Mouse (Mus musculus) forebrain, embryonic 16.5 days (tissue): ENCODE measurements around the gene Hist2h2ab. TPM values are rescaled to one million over a fixed set of nuclear protein-coding genes. Genes with fewer than 3 reads are reported as not detected.
A peak's percentile ranks its signal among the peaks of the same experiment; 100 is the strongest.
"Not testable (repeated sequence)": the region's sequence is repeated elsewhere in the genome, so short reads cannot be mapped to it uniquely, and the experiment has no call there.

ENCODE experiments used
- ATAC-seq: fragments of 200-750 bp; cut with Nextera tagmentation; 2 replicates; pipeline ENCODE4 v1.8.0; 2017; ENCODE audit warnings: mild to moderate bottlenecking, moderate library complexity
- H3K27ac ChIP-seq: fragments of 300-500 bp; sonication (generic); 2 replicates; pipeline ENCODE4 v1.5.1; 2014; ENCODE audit warnings: low read length, control low read depth
- H3K27me3 ChIP-seq: fragments of 300-500 bp; sonication (generic); replicated peaks from 2 replicates; pipeline ENCODE4 v1.6.1; 2014; ENCODE audit warnings: low read length; ENCODE audit not compliant: control insufficient read depth, insufficient read depth
- H3K36me3 ChIP-seq: fragments of 300-500 bp; sonication (generic); 2 replicates; pipeline ENCODE4 v1.6.1; 2014; ENCODE audit not compliant: control insufficient read depth, insufficient read depth
- H3K4me1 ChIP-seq: fragments of 300-500 bp; sonication (generic); replicated peaks from 2 replicates; pipeline ENCODE4 v1.6.1; 2014; ENCODE audit warnings: low read length; ENCODE audit not compliant: control insufficient read depth, insufficient read depth
- H3K4me2 ChIP-seq: fragments of 300-500 bp; sonication (generic); 2 replicates; pipeline ENCODE4 v1.6.1; 2014; ENCODE audit warnings: mild to moderate bottlenecking, low read length, control low read depth
- H3K4me3 ChIP-seq: fragments of 300-500 bp; sonication (generic); replicated peaks from 2 replicates; pipeline ENCODE4 v1.5.1; 2014; ENCODE audit warnings: mild to moderate bottlenecking, low read length, control low read depth
- H3K9ac ChIP-seq: fragments of 300-500 bp; sonication (generic); replicated peaks from 2 replicates; pipeline ENCODE4 v1.6.1; 2014; ENCODE audit warnings: low read depth, low read length, control low read depth
- H3K9me3 ChIP-seq: fragments of 300-500 bp; sonication (generic); 2 replicates; pipeline ENCODE4 v1.6.1; 2016; ENCODE audit warnings: low read length; ENCODE audit not compliant: control insufficient read depth
- WGBS: fragments of 180-500 bp; shearing (Covaris S2); extraction: QIAGEN DNeasy Blood & Tissue Kit; methylation state at CpG from one replicate; pipeline ENCODE4 v1.1.7; 2014; 5-methylcytosine and 5-hydroxymethylcytosine counted together
- polyA plus RNA-seq: library from polyadenylated mRNA; unstranded; fragments of >200 nt; fragmentation: Nextera tagmentation; extraction: Ambion mirVana; gene quantifications from 2 replicates; pipeline ENCODE4 v1.2.1, GENCODE M21; 2015

Gene Hist2h2ab
- polyA plus RNA-seq, result not detected in 2 replicates

DNA sequence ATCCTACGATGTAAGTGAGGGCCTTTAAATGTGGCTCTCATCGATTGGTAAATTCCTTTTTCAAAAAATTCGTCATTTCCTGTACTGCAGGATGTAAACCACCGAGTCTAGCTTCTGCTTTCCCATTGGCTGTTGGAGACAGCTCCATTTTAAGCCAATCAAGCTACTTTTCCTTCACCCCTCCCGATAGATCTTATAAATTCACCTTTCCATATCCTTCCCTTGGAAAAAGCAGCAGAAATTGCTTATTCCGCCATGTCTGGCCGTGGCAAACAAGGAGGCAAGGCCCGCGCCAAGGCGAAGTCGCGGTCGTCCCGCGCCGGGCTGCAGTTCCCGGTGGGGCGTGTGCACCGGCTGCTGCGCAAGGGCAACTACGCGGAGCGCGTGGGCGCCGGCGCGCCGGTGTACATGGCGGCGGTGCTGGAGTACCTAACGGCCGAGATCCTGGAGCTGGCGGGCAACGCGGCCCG, at the start of gene Hist2h2ab, which contains the start of gene Bola1:
Gene Hist2h2ab, plus strand, starts transcription at position 205 of the 470 bp plus-strand sequence.
Gene Bola1, minus strand, starts transcription at position 49 of the 470 bp plus-strand sequence.
- peak; percentile 92 for ATAC-seq
- Histone ChIP-seq H3K4me3 (peak within 1 kb of the TSS; percentile 72), H3K27ac (peak within 1 kb of the TSS; percentile 98), H3K27me3 (no peaks in the 10 kb centered on the region), H3K36me3 (no peaks in the 10 kb centered on the region), H3K9me3 (no peaks in the 10 kb centered on the region), H3K4me1 (peaks cover 19% of the 10 kb centered on the region), H3K9ac (peak within 1 kb of the TSS; percentile 76), H3K4me2 (peak within 1 kb of the TSS; percentile 86)
- WGBS, result under 1% methylated on average over 30 of the region's 37 CpGs

GRCm38 (mm10) chr3:96170276-96170675, 49.4 kb upstream of the Hist2h2ab start:
- H3K9ac ChIP-seq, result no peak overlapping the region
- peaks cover 6% of the 10 kb centered on the region; the same call in 1 of the 2 replicates for H3K36me3 ChIP-seq
- no peak for ATAC-seq
- H3K27me3 ChIP-seq, result no peaks in the 10 kb centered on the region
- no peaks in the 10 kb centered on the region for H3K9me3 ChIP-seq
- no peak overlapping the region for H3K27ac ChIP-seq
- 92% methylated on average over 4 of the region's 4 CpGs for WGBS
- H3K4me1 ChIP-seq, result peaks cover 35% of the 10 kb centered on the region
- H3K4me2 ChIP-seq, result no peak overlapping the region
- H3K4me3 ChIP-seq, result no peak overlapping the region

DNA sequence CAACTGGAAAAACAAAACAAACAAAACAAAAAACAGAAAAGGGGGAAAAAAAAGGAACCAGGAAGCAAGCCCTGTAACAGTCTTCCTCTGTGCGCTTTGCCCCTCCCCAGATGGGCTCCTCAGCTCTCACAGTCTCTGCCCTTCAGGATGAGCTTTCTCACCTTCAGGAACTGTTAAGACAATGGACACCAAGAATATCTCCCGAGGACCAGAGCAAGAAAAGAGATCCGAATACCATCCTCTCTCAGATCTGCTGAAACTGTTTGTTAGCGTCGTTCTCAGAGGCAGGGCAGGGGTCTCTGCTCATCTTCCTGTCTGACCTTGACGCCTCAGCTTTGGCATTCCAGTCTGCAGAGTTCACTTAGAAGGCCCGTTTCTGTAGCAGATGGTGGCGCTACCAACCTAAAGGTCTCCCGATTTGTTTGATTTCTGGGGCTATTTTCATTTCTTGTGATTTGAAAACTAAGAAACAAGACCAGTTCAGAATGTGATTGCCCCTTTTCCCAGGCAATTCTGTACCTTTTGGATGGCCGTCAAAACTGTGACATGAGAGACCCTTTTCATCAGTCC, 48.6 kb upstream of the Hist2h2ab start:
- Histone ChIP-seq H3K9me3 (no peaks in the 10 kb centered on the region), H3K4me1 (peaks cover 35% of the 10 kb centered on the region), H3K4me2 (peak overlapping the region; percentile 93), H3K27ac (peak overlapping the region; percentile 100), H3K36me3 (peaks cover 6% of the 10 kb centered on the region; the same call in 1 of the 2 replicates), H3K4me3 (peak overlapping the region; percentile 71), H3K9ac (peak overlapping the region; percentile 92), H3K27me3 (no peaks in the 10 kb centered on the region)
- WGBS, result 73% methylated on average over 10 of the region's 10 CpGs
- no peak for ATAC-seq

DNA sequence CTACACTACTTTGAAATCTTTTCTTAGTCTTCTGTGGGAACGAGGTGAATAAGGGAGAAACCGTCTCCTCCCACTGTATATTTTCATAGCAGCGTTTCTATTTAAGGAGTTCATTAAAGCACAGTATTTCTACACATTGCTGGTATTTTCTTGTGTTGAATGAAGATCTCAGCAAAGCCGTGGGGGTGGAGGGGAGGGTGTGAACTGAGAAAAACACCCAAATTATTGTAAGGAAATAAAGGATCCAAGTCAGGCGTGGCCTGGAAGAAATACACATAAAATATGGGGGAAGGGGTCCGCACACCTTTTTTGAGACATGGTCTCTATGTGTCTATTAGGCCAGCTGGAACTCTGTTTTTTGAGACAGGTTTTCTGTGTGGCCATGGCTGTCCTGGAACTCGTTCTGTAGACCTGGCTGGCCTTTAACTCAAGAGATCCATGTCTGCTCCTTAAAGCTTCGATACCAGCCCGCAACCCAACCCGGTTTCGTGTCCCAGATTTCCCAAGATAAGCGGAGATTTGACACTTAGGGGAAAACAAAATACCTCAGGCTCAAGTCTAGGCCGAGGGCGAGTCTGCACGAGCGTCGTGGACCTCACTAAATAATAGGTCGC, 48.0 kb upstream of the Hist2h2ab start:
- Histone ChIP-seq H3K27ac (peak overlapping the region; percentile 100), H3K9ac (peak overlapping the region; percentile 92), H3K4me1 (peaks cover 35% of the 10 kb centered on the region), H3K9me3 (no peaks in the 10 kb centered on the region), H3K4me3 (peak overlapping the region; percentile 71), H3K36me3 (peaks cover 6% of the 10 kb centered on the region; the same call in 1 of the 2 replicates), H3K4me2 (peak overlapping the region; percentile 93), H3K27me3 (no peaks in the 10 kb centered on the region)
- 16% methylated on average over 18 of the region's 18 CpGs for WGBS
- peak; percentile 9 for ATAC-seq

DNA sequence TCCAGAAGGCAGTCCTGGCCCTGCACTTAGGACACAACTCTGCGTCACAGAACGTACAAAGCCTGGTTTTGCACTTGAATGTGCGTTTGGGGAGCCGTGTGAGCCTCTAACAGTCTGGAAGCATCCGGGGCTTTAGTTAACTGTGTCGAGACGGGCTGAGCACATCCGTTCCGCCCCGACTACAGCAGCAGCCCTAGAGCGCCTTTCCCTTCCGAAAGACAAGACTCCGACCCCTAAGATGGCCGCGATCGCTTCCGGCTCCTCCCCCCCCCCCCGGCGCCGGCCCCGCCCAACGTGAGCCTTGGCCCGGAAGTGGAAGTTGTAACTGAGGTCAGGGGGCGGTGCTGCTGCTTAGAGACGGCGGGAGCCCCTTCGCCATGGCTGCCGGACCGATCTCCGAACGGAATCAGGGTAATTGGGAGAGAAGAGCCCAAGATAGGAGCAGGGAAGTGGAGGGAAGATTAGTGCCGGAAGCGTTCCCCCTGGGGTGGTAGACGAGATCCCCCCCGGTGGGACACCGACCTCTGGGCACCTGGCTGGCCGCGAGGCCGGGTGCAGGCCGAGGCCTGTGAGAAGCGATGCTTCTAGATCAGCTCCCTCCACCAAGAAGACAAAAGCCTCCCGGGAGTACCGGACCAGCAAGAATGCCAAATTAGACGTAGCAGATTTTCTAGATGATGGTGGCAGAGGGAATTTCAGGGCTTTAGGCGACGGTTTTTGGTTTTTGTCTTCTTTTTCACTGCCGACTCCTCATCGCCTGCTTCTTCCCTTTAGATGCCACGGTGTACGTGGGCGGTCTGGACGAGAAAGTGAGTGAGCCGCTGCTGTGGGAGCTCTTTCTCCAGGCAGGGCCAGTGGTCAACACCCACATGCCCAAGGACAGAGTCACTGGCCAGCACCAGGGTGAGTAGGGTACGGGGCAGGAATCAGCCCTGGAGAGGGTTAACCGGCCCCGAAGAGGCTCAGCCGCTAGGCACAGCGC, 47.2 kb upstream of the Hist2h2ab start, which contains the start of gene Sf3b4:
Gene Sf3b4, plus strand, starts transcription at position 136 of the 982 bp plus-strand sequence.
- peak within 1 kb of the TSS; percentile 100 for H3K27ac ChIP-seq
- H3K36me3 ChIP-seq, result peaks cover 6% of the 10 kb centered on the region; the same call in 1 of the 2 replicates
- peak within 1 kb of the TSS; percentile 98 for H3K4me2 ChIP-seq
- no peaks in the 10 kb centered on the region for H3K27me3 ChIP-seq
- H3K4me1 ChIP-seq, result peaks cover 35% of the 10 kb centered on the region
- peak; percentile 95 for ATAC-seq
- no peaks in the 10 kb centered on the region for H3K9me3 ChIP-seq
- peak within 1 kb of the TSS; percentile 92 for H3K9ac ChIP-seq
- H3K4me3 ChIP-seq, result peak within 1 kb of the TSS; percentile 71
- under 1% methylated on average over 55 of the region's 58 CpGs for WGBS

GRCm38 (mm10) chr3:96173185-96173584, 46.5 kb upstream of the Hist2h2ab start:
- WGBS, result 34% methylated on average over 7 of the region's 7 CpGs
- H3K27me3 ChIP-seq, result no peaks in the 10 kb centered on the region

DNA sequence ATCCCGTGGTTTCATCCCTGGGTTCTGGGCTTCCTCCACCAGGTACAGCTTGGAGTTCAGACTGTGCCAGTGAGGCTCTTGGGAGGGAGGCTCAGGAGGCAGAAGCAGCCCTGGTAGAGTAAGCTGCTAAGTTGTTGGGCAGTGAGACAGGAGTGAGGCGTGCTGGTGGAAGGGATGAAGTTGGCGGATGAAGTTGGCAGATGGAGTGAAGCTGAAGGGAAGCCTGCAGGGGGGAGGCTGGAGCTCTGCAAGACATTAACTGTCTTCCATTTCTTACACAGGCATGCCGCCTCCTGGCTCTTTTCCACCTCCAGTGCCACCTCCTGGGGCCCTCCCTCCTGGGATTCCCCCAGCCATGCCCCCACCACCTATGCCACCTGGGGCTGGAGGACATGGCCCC, 45.6 kb upstream of the Hist2h2ab start:
- not testable (repeated sequence) for H3K4me3 ChIP-seq, H3K4me2 ChIP-seq, H3K27me3 ChIP-seq, H3K9me3 ChIP-seq, H3K9ac ChIP-seq, ATAC-seq, H3K27ac ChIP-seq
- 68% methylated on average over 4 of the region's 4 CpGs for WGBS
- peaks cover 11% of the 10 kb centered on the region for H3K36me3 ChIP-seq
- H3K4me1 ChIP-seq, result peaks cover 35% of the 10 kb centered on the region

More at GRCm38 (mm10) chr3:96173185-96173584, 46.5 kb upstream of the Hist2h2ab start:
- peak overlapping the region; percentile 98 for H3K4me2 ChIP-seq
- peak overlapping the region; percentile 82 for H3K9ac ChIP-seq
- H3K9me3 ChIP-seq, result no peaks in the 10 kb centered on the region
- no peak overlapping the region for H3K27ac ChIP-seq
- peak overlapping the region; percentile 71 for H3K4me3 ChIP-seq
- H3K36me3 ChIP-seq, result peaks cover 9% of the 10 kb centered on the region
- ATAC-seq, result no peak
- peaks cover 35% of the 10 kb centered on the region for H3K4me1 ChIP-seq

GRCm38 (mm10) chr3:96175251-96175650, 44.4 kb upstream of the Hist2h2ab start:
- peaks cover 11% of the 10 kb centered on the region for H3K36me3 ChIP-seq
- no peaks in the 10 kb centered on the region for H3K9me3 ChIP-seq
- H3K27ac ChIP-seq, result no peak overlapping the region
- no peak overlapping the region for H3K4me3 ChIP-seq
- ATAC-seq, result no peak
- no peaks in the 10 kb centered on the region for H3K27me3 ChIP-seq
- 94% methylated on average over 6 of the region's 6 CpGs for whole genome bisulfite sequencing
- no peak overlapping the region for H3K9ac ChIP-seq
- peaks cover 33% of the 10 kb centered on the region for H3K4me1 ChIP-seq
- no peak overlapping the region for H3K4me2 ChIP-seq
